Mouse (Mus musculus) heart, adult 2 months (tissue): ENCODE measurements at regions not wholly inside any gene's neighbourhood (a gene's known extent, or its start where the extent isn't known, plus 50 kb on each side); places are given as distances from the start of the nearest gene placed in this dataset.

Experiments used
- DNase-seq, 2 experiments: peaks; one replicate each; pipeline ENCODE4 v3.0.0; 2021
- H3K27ac ChIP-seq: fragments of 200-600 bp; 2 replicates; pipeline ENCODE4 v1.8.1; 2022
- H3K27me3 ChIP-seq: fragments of 200-500 bp; 2 replicates; pipeline ENCODE4 v1.6.1; 2012; ENCODE audit warnings: mild to moderate bottlenecking, low read length, inconsistent platforms, mixed read lengths; ENCODE audit not compliant: control insufficient read depth, insufficient read depth
- H3K36me3 ChIP-seq: fragments of 200-500 bp; 2 replicates; pipeline ENCODE4 v1.6.1; 2012; ENCODE audit warnings: low read length, inconsistent platforms; ENCODE audit not compliant: control insufficient read depth, insufficient read depth
- H3K4me1 ChIP-seq: fragments of 200-500 bp; 2 replicates; pipeline ENCODE4 v1.6.1; 2011; ENCODE audit warnings: low read length; ENCODE audit not compliant: control insufficient read depth, insufficient read depth
- H3K4me3 ChIP-seq: fragments of 200-600 bp; 2 replicates; pipeline ENCODE4 v1.8.1; 2022
- H3K79me2 ChIP-seq: fragments of 200-500 bp; replicated peaks from 2 replicates; pipeline ENCODE4 v1.6.1; 2012; ENCODE audit warnings: mild to moderate bottlenecking, inconsistent platforms, low read length, moderate library complexity, mixed read lengths; ENCODE audit not compliant: control insufficient read depth, insufficient read depth
- H3K9ac ChIP-seq: fragments of 200-500 bp; 2 replicates; pipeline ENCODE4 v1.6.1; 2012; ENCODE audit warnings: low read depth, mild to moderate bottlenecking, control low read depth, inconsistent platforms, low read length, mixed read lengths
- CTCF ChIP-seq: fragments of 200-600 bp; IDR thresholded peaks from 2 replicates; pipeline ENCODE4 v1.8.1; 2022; ENCODE audit warnings: antibody characterized with exemption, mild to moderate bottlenecking, moderate library complexity
- EP300 ChIP-seq: fragments of 200-500 bp; IDR thresholded peaks from 2 replicates; pipeline ENCODE4 v1.6.1; 2011; ENCODE audit warnings: low read depth, low read length, control low read depth; ENCODE audit not compliant: insufficient read depth
- POLR2A ChIP-seq: fragments of 200-500 bp; IDR thresholded peaks from 2 replicates; pipeline ENCODE4 v1.6.1; 2011; ENCODE audit warnings: mild to moderate bottlenecking, low read depth, low read length, control low read depth; ENCODE audit not compliant: insufficient read depth
- WGBS: fragments of 180-500 bp; shearing (Covaris S2); methylation state at CpG from one replicate; pipeline ENCODE4 v1.1.7; 2018; 5-methylcytosine and 5-hydroxymethylcytosine counted together
- intact Hi-C: fragments of 180-260 bp; cut with DNase I; formaldehyde crosslinking; loops from one replicate; pipeline ENCODE4 v1.15.1; 2025

- H3K4me3 ChIP-seq = no peak overlapping the region
- WGBS = 52% methylated on average over 1 of the region's 1 CpGs
- DNase-seq = no peak
These were observed 229.8 kb downstream of the En1 start for GRCm38 (mm10) chr1:120831975-120832374.

GRCm38 (mm10) chr1:120842596-120842995 is 240.4 kb downstream of the En1 start:
- no peaks in the 10 kb centered on the region for H3K36me3 ChIP-seq
- no peak overlapping the region for H3K27ac ChIP-seq
- TF ChIP-seq CTCF = no peak
- no peak for TF ChIP-seq POLR2A
- no peak for TF ChIP-seq EP300
- H3K4me3 ChIP-seq = no peak overlapping the region
- intact Hi-C loops = no loop called here
- H3K27me3 ChIP-seq = no peaks in the 10 kb centered on the region
- H3K79me2 ChIP-seq = no peaks in the 10 kb centered on the region
- 47% methylated on average over 7 of the region's 7 CpGs for WGBS
- no peak overlapping the region for H3K9ac ChIP-seq
- no peak for DNase-seq
- no peaks in the 10 kb centered on the region for H3K4me1 ChIP-seq

More at GRCm38 (mm10) chr1:120831975-120832374, 229.8 kb downstream of the En1 start:
- TF ChIP-seq POLR2A (no peak), CTCF (no peak), EP300 (no peak)
- Histone ChIP-seq H3K36me3 (no peaks in the 10 kb centered on the region), H3K27me3 (no peaks in the 10 kb centered on the region), H3K79me2 (no peaks in the 10 kb centered on the region), H3K9ac (no peak overlapping the region), H3K4me1 (no peaks in the 10 kb centered on the region), H3K27ac (no peak overlapping the region)
- intact Hi-C loops = no loop called here

GRCm38 (mm10) chr1:120846146-120846545 is 243.9 kb downstream of the En1 start:
- 69% methylated on average over 2 of the region's 2 CpGs for WGBS

GRCm38 (mm10) chr1:120851860-120852503 is 249.8 kb downstream of the En1 start:
- Histone ChIP-seq H3K36me3 (no peaks in the 10 kb centered on the region), H3K4me1 (peaks cover 2% of the 10 kb centered on the region; the same call in 1 of the 2 replicates), H3K27me3 (no peaks in the 10 kb centered on the region), H3K79me2 (no peaks in the 10 kb centered on the region), H3K27ac (no peak overlapping the region), H3K4me3 (no peak overlapping the region), H3K9ac (no peak overlapping the region)
- intact Hi-C loops = no loop called here
- peak in 1 of 2 experiments; percentile 4 for DNase-seq
- no peak for TF ChIP-seq POLR2A
- no peak for TF ChIP-seq EP300
- no peak for TF ChIP-seq CTCF
- WGBS = 34% methylated on average over 6 of the region's 6 CpGs

More at GRCm38 (mm10) chr1:120846146-120846545, 243.9 kb downstream of the En1 start:
- H3K36me3 ChIP-seq = no peaks in the 10 kb centered on the region
- H3K9ac ChIP-seq = no peak overlapping the region
- TF ChIP-seq POLR2A (no peak), CTCF (no peak), EP300 (no peak)
- no peak overlapping the region for H3K4me3 ChIP-seq
- no peaks in the 10 kb centered on the region for H3K79me2 ChIP-seq
- intact Hi-C loops = no loop called here
- no peaks in the 10 kb centered on the region for H3K27me3 ChIP-seq
- H3K4me1 ChIP-seq = no peaks in the 10 kb centered on the region
- no peak for DNase-seq
- no peak overlapping the region for H3K27ac ChIP-seq

GRCm38 (mm10) chr1:120857566-120857965 is 255.3 kb downstream of the En1 start:
- no peaks in the 10 kb centered on the region for H3K36me3 ChIP-seq
- no peaks in the 10 kb centered on the region for H3K27me3 ChIP-seq
- no peak for TF ChIP-seq CTCF
- no peak for TF ChIP-seq POLR2A
- TF ChIP-seq EP300 = no peak
- no peak overlapping the region for H3K9ac ChIP-seq
- H3K4me3 ChIP-seq = no peak overlapping the region
- intact Hi-C loops = no loop called here
- no peaks in the 10 kb centered on the region for H3K4me1 ChIP-seq
- no peaks in the 10 kb centered on the region for H3K79me2 ChIP-seq
- no peak overlapping the region for H3K27ac ChIP-seq
- no peak for DNase-seq
- WGBS = 44% methylated on average over 5 of the region's 5 CpGs

- Histone ChIP-seq H3K4me1 (no peaks in the 10 kb centered on the region), H3K36me3 (no peaks in the 10 kb centered on the region), H3K27me3 (no peaks in the 10 kb centered on the region), H3K79me2 (no peaks in the 10 kb centered on the region), H3K4me3 (no peak overlapping the region), H3K9ac (no peak overlapping the region), H3K27ac (no peak overlapping the region)
- WGBS = 63% methylated on average over 5 of the region's 5 CpGs
- no peak for TF ChIP-seq CTCF
- TF ChIP-seq EP300 = no peak
- TF ChIP-seq POLR2A = no peak
- intact Hi-C loops = no loop called here
- DNase-seq = no peak
These were observed 257.3 kb downstream of the En1 start for GRCm38 (mm10) chr1:120859546-120859945.
